Mouse (Mus musculus) forebrain, embryonic 11.5 days (tissue): ENCODE data around the gene Rel. TPM values are rescaled to one million over a fixed set of nuclear protein-coding genes. Genes with fewer than 3 reads are reported as not detected.

Experiments
- ATAC-seq: fragments of 200-750 bp; cut with Nextera tagmentation; replicated peaks from 2 replicates; pipeline ENCODE4 v1.8.0; 2017; ENCODE audit warnings: moderate TSS enrichment; ENCODE audit not compliant: low FRiP score
- DNase-seq: peaks from one replicate; pipeline ENCODE4 v3.0.0-alpha.2; 2017; ENCODE audit warnings: low spot score
- H3K27ac ChIP-seq: fragments of 300-500 bp; sonication (generic); 2 replicates; pipeline ENCODE4 v1.5.1; 2014; ENCODE audit warnings: low read depth, low read length
- H3K27me3 ChIP-seq: fragments of 300-500 bp; sonication (generic); 2 replicates; pipeline ENCODE4 v1.6.1; 2014; ENCODE audit warnings: mild to moderate bottlenecking, low read length, mixed read lengths; ENCODE audit not compliant: control insufficient read depth, insufficient read depth
- H3K36me3 ChIP-seq: fragments of 300-500 bp; sonication (generic); 2 replicates; pipeline ENCODE4 v1.6.1; 2014; ENCODE audit warnings: mild to moderate bottlenecking, low read length, moderate library complexity, mixed read lengths; ENCODE audit not compliant: control insufficient read depth, insufficient read depth
- H3K4me1 ChIP-seq: fragments of 300-500 bp; sonication (generic); replicated peaks from 2 replicates; pipeline ENCODE4 v1.6.1; 2014; ENCODE audit warnings: low read length, mixed read lengths; ENCODE audit not compliant: control insufficient read depth, insufficient read depth
- H3K4me2 ChIP-seq: fragments of 300-500 bp; sonication (generic); 2 replicates; pipeline ENCODE4 v1.6.1; 2014; ENCODE audit warnings: low read depth, mild to moderate bottlenecking, low read length, moderate library complexity, mixed read lengths; ENCODE audit not compliant: severe bottlenecking
- H3K4me3 ChIP-seq: fragments of 300-500 bp; sonication (generic); 2 replicates; pipeline ENCODE4 v1.5.1; 2014; ENCODE audit warnings: low read depth, low read length
- H3K9ac ChIP-seq: fragments of 300-500 bp; sonication (generic); 2 replicates; pipeline ENCODE4 v1.6.1; 2014; ENCODE audit warnings: low read length
- H3K9me3 ChIP-seq: fragments of 300-500 bp; sonication (generic); 2 replicates; pipeline ENCODE4 v1.6.1; 2016; ENCODE audit warnings: low read length, mixed read lengths; ENCODE audit not compliant: control insufficient read depth
- WGBS: fragments of 180-500 bp; shearing (Covaris S2); extraction: QIAGEN DNeasy Blood & Tissue Kit; methylation state at CpG from one replicate; pipeline ENCODE4 v1.1.7; 2014; 5-methylcytosine and 5-hydroxymethylcytosine counted together
- polyA plus RNA-seq: library from polyadenylated mRNA; unstranded; fragments of >200 nt; fragmentation: Nextera tagmentation; extraction: Ambion mirVana; gene quantifications from 2 replicates; pipeline ENCODE4 v1.2.1, GENCODE M21; 2014

Gene Rel
- polyA plus RNA-seq, 1 experiment from 2014 or later = 0.67 TPM

DNA sequence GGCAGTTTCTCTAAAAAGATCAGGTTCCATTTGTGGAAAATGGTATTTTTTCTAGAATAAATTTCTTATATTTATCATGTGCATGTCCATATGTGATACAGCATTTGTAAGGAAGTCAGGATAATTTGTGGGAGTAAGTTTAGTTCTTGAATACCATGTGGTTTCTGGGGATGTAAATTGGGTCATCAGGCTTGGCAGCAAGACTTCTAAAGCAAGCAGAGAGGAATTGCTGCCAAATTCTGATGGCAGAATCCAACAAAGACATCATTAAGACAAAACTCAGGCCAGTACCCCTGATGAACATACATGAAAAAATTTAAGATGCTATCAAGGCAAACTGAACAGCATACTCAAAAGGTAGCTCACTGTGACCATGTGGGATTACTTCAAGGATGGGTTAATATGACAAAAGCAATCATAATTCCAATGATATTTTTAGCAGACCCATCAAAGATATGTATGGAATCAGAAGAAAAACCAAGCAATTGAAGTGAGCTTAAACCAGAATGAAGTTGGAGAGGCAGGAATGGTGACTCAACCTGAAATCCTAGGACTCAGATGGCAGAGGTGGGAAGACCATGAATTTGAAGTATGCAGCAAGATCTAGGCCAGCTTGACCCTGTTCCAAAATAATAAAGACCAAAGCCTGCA, 34.8 kb downstream of the Rel start:
- ATAC-seq (no peak), DNase-seq (no peak)
- no peak overlapping the region for H3K4me3 ChIP-seq
- H3K36me3 ChIP-seq = no peaks in the 10 kb centered on the region
- H3K9me3 ChIP-seq = no peaks in the 10 kb centered on the region
- no peak overlapping the region for H3K27ac ChIP-seq
- no peaks in the 10 kb centered on the region for H3K27me3 ChIP-seq
- no peaks in the 10 kb centered on the region for H3K4me1 ChIP-seq
- no peak overlapping the region for H3K9ac ChIP-seq
- no peak overlapping the region for H3K4me2 ChIP-seq

GRCm38 (mm10) chr11:23734749-23735286, 36.0 kb downstream of the Rel start:
- H3K9me3 ChIP-seq = no peaks in the 10 kb centered on the region
- WGBS = 93% methylated on average over 6 of the region's 6 CpGs
- H3K36me3 ChIP-seq = no peaks in the 10 kb centered on the region
- H3K4me2 ChIP-seq = no peak overlapping the region
- H3K27me3 ChIP-seq = no peaks in the 10 kb centered on the region
- no peak overlapping the region for H3K4me3 ChIP-seq
- ATAC-seq (no peak), DNase-seq (no peak)
- no peak overlapping the region for H3K27ac ChIP-seq
- H3K4me1 ChIP-seq = no peaks in the 10 kb centered on the region
- H3K9ac ChIP-seq = no peak overlapping the region

GRCm38 (mm10) chr11:23732840-23733239, 37.9 kb downstream of the Rel start:
- ATAC-seq (no peak), DNase-seq (no peak)
- Histone ChIP-seq H3K9me3 (no peaks in the 10 kb centered on the region), H3K4me3 (no peak overlapping the region), H3K4me2 (no peak overlapping the region), H3K27me3 (no peaks in the 10 kb centered on the region), H3K9ac (no peak overlapping the region), H3K27ac (no peak overlapping the region), H3K36me3 (no peaks in the 10 kb centered on the region), H3K4me1 (no peaks in the 10 kb centered on the region)
- 97% methylated on average over 1 of the region's 1 CpGs for WGBS

DNA sequence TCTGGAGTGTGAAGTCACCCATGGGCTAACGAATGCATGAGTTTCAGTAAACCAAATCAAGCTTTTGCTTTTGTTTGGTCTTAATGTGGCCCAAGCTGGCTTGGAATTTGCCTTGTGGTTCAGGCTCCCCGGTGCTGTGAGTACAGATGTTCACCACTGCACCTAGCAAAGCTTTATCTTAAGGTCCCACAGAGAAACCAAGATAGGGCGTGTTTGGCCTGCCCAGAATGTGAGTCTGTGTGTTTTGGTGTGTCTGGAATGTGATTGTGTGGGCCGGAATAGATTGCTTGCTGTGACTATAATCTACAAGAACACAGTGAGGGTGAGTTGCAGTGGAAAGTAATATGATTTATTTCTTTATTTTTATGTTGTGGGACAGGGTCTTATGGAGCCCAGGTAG, 40.6 kb downstream of the Rel start:
- H3K4me2 ChIP-seq = no peak overlapping the region
- H3K27me3 ChIP-seq = no peaks in the 10 kb centered on the region
- H3K9me3 ChIP-seq = no peaks in the 10 kb centered on the region
- WGBS = 89% methylated on average over 4 of the region's 4 CpGs
- H3K4me3 ChIP-seq = no peak overlapping the region
- DNase-seq (no peak), ATAC-seq (no peak)
- H3K4me1 ChIP-seq = no peaks in the 10 kb centered on the region
- no peak overlapping the region for H3K27ac ChIP-seq
- no peaks in the 10 kb centered on the region; the same call in 1 of the 2 replicates for H3K36me3 ChIP-seq
- H3K9ac ChIP-seq = no peak overlapping the region

DNA sequence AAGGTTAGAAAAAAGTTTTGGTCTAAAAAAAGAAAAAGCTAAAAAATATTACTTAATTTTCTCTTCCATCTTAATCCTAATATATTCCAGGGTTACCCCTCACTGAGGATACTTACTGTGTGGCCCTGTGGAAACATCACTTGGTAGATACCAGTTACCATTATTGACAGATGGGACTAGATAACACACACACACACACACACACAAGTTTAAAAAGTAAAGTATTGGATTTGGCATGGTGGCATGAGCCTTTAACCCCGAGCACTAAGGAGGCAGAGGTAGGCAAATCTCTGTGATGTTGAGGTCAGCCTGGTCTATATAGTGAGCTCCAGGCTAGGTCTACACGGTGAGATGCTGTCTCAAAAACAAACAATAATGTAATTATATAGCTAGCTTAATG, 42.6 kb downstream of the Rel start:
- ATAC-seq (no peak), DNase-seq (no peak)
- Histone ChIP-seq H3K36me3 (no peaks in the 10 kb centered on the region; the same call in 1 of the 2 replicates), H3K27me3 (no peaks in the 10 kb centered on the region), H3K4me1 (no peaks in the 10 kb centered on the region), H3K27ac (no peak overlapping the region), H3K9ac (no peak overlapping the region), H3K4me3 (no peak overlapping the region), H3K9me3 (no peaks in the 10 kb centered on the region), H3K4me2 (no peak overlapping the region)
- 92% methylated on average over 2 of the region's 2 CpGs for WGBS

GRCm38 (mm10) chr11:23726441-23726840, 44.3 kb downstream of the Rel start:
- DNase-seq (no peak), ATAC-seq (no peak)
- H3K27ac ChIP-seq = no peak overlapping the region
- 98% methylated on average over 2 of the region's 2 CpGs for WGBS
- no peak overlapping the region for H3K4me3 ChIP-seq
- H3K27me3 ChIP-seq = no peaks in the 10 kb centered on the region
- H3K4me1 ChIP-seq = no peaks in the 10 kb centered on the region
- no peaks in the 10 kb centered on the region; the same call in 1 of the 2 replicates for H3K36me3 ChIP-seq
- H3K9me3 ChIP-seq = no peaks in the 10 kb centered on the region
- no peak overlapping the region for H3K4me2 ChIP-seq
- H3K9ac ChIP-seq = no peak overlapping the region

DNA sequence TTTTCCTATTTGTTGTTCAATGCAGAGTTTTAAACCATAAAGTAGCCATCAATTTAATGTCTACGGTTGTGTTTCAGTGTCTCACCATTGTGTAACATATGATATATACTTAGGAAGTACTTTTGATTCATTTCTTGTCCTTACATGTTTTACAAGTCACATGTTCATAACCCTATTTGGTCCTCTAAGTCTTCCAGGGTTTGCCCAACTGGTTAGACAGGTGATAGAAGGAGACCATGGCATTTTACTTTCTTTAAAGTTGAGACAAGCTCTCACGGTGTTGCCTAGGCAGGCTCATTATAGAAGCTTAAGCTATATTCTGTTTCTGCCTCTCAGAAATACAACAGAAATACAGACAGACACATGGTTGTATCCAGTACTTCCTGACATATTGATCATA, 44.9 kb downstream of the Rel start:
- no peak for ATAC-seq
- Histone ChIP-seq H3K4me1 (no peaks in the 10 kb centered on the region), H3K9me3 (no peaks in the 10 kb centered on the region), H3K27ac (no peak overlapping the region), H3K36me3 (no peaks in the 10 kb centered on the region; the same call in 1 of the 2 replicates), H3K9ac (no peak overlapping the region), H3K4me2 (no peak overlapping the region), H3K4me3 (no peak overlapping the region), H3K27me3 (no peaks in the 10 kb centered on the region)
- no peak for DNase-seq
- 94% methylated on average over 2 of the region's 2 CpGs for WGBS

GRCm38 (mm10) chr11:23722326-23722725, 48.4 kb downstream of the Rel start:
- peak; percentile 58; the same call in 1 of the 2 replicates for ATAC-seq
- Histone ChIP-seq H3K4me3 (no peak overlapping the region), H3K4me2 (no peak overlapping the region), H3K36me3 (peaks cover 5% of the 10 kb centered on the region; the same call in 1 of the 2 replicates), H3K27ac (no peak overlapping the region), H3K4me1 (no peaks in the 10 kb centered on the region), H3K27me3 (no peaks in the 10 kb centered on the region), H3K9me3 (no peaks in the 10 kb centered on the region), H3K9ac (no peak overlapping the region)
- DNase-seq = no peak
- WGBS = 28% methylated on average over 2 of the region's 2 CpGs

GRCm38 (mm10) chr11:23719825-23720224, 50.9 kb downstream of the Rel start:
- Histone ChIP-seq H3K4me2 (no peak overlapping the region), H3K27ac (no peak overlapping the region), H3K4me3 (no peak overlapping the region), H3K27me3 (no peaks in the 10 kb centered on the region), H3K4me1 (no peaks in the 10 kb centered on the region), H3K36me3 (peaks cover 5% of the 10 kb centered on the region; the same call in 1 of the 2 replicates), H3K9ac (no peak overlapping the region), H3K9me3 (no peaks in the 10 kb centered on the region)
- WGBS = 88% methylated on average over 3 of the region's 3 CpGs
- ATAC-seq (no peak), DNase-seq (no peak)
